Mouse (Mus musculus) MEL (cell line): ENCODE measurements around the gene Olfr452. TPM values are rescaled to one million over a fixed set of nuclear protein-coding genes. Genes with fewer than 3 reads are reported as not detected.

Experiments
- DNase-seq: peaks from one replicate; pipeline ENCODE4 v3.0.0; 2011; ENCODE audit warnings: low read depth, low spot score
- H3K27ac ChIP-seq: 2 replicates; pipeline ENCODE4 v1.5.1; 2012; ENCODE audit warnings: low read depth, mild to moderate bottlenecking, control low read depth, low read length, moderate library complexity; ENCODE audit not compliant: control insufficient read depth
- H3K27me3 ChIP-seq, 2 experiments: fragments of 150-350 bp in 1 of 2; sonication (generic) in 1 of 2; 2 replicates each; pipeline ENCODE4 v1.6.1; 2012; ENCODE audit warnings: low read length in 2 of 2, mild to moderate bottlenecking in 2 of 2, improper control_type of control experiment in 1 of 2, moderate library complexity in 1 of 2; ENCODE audit not compliant: insufficient read depth in 2 of 2, control insufficient read depth in 1 of 2
- H3K36me3 ChIP-seq, 2 experiments: 2 replicates each; pipeline ENCODE4 v1.6.1; 2012 to 2014; ENCODE audit warnings: low read length in 2 of 2, improper control_type of control experiment in 1 of 2, inconsistent platforms in 1 of 2, mild to moderate bottlenecking in 1 of 2; ENCODE audit not compliant: insufficient read depth in 2 of 2, control insufficient read depth in 1 of 2
- H3K4me1 ChIP-seq, 2 experiments: fragments of 150-350 bp in 1 of 2; sonication (generic) in 1 of 2; 2 replicates each; pipeline ENCODE4 v1.6.1; 2012; ENCODE audit warnings: low read length in 2 of 2, improper control_type of control experiment in 1 of 2, mild to moderate bottlenecking in 1 of 2; ENCODE audit not compliant: insufficient read depth in 2 of 2, control insufficient read depth in 1 of 2
- H3K4me3 ChIP-seq, 2 experiments: fragments of 150-350 bp in 1 of 2; sonication (generic) in 1 of 2; 2 replicates each; pipeline ENCODE4 v1.5.1; 2012; ENCODE audit warnings: low read depth in 2 of 2, low read length in 2 of 2, mild to moderate bottlenecking in 2 of 2, moderate library complexity in 2 of 2, control low read depth in 1 of 2, improper control_type of control experiment in 1 of 2; ENCODE audit not compliant: control insufficient read depth in 1 of 2, insufficient read depth in 1 of 2
- H3K79me2 ChIP-seq: 2 replicates; pipeline ENCODE4 v1.6.1; 2012; ENCODE audit warnings: mild to moderate bottlenecking, low read length, moderate library complexity; ENCODE audit not compliant: control insufficient read depth, poor library complexity, insufficient read depth
- H3K9ac ChIP-seq: 2 replicates; pipeline ENCODE4 v1.6.1; 2012; ENCODE audit warnings: low read depth, mild to moderate bottlenecking, control low read depth, low read length, moderate library complexity; ENCODE audit not compliant: control insufficient read depth, poor library complexity, severe bottlenecking
- H3K9me3 ChIP-seq: fragments of 150-350 bp; sonication (generic); replicated peaks from 2 replicates; pipeline ENCODE4 v1.6.1; 2012; ENCODE audit warnings: mild to moderate bottlenecking, low read length, improper control_type of control experiment, moderate library complexity; ENCODE audit not compliant: insufficient read depth
- BHLHE40 ChIP-seq: IDR thresholded peaks from 2 replicates; pipeline ENCODE4 v1.6.1; 2012; ENCODE audit warnings: low read depth, mild to moderate bottlenecking, inconsistent platforms, low read length, improper control_type of control experiment, borderline replicate concordance
- CHD2 ChIP-seq: IDR thresholded peaks from 2 replicates; pipeline ENCODE4 v1.6.1; 2011; ENCODE audit warnings: low read length, improper control_type of control experiment
- CTCF ChIP-seq, 3 experiments: IDR thresholded peaks in 2 of 3; conservative IDR thresholded peaks in 1 of 3; 2 replicates each; pipeline ENCODE4 v1.5.1; 2011 to 2012; ENCODE audit warnings: low read length in 3 of 3, low read depth in 2 of 3, mild to moderate bottlenecking in 2 of 3, improper control_type of control experiment in 1 of 3, inconsistent platforms in 1 of 3, mixed read lengths in 1 of 3, moderate library complexity in 1 of 3; ENCODE audit not compliant: control insufficient read depth in 1 of 3, insufficient read depth in 1 of 3, poor library complexity in 1 of 3, severe bottlenecking in 1 of 3
- E2F4 ChIP-seq: IDR thresholded peaks from 2 replicates; pipeline ENCODE4 v1.6.1; 2011; ENCODE audit warnings: low read depth, low read length, improper control_type of control experiment, borderline replicate concordance
- ETS1 ChIP-seq: IDR thresholded peaks from 2 replicates; pipeline ENCODE4 v1.6.1; 2012; ENCODE audit warnings: low read depth, mild to moderate bottlenecking, inconsistent platforms, low read length, improper control_type of control experiment, moderate library complexity
- GABPA ChIP-seq: IDR thresholded peaks from 2 replicates; pipeline ENCODE4 v1.6.1; 2012; ENCODE audit warnings: low read depth, mild to moderate bottlenecking, inconsistent platforms, low read length, improper control_type of control experiment, moderate library complexity
- HCFC1 ChIP-seq: IDR thresholded peaks from 2 replicates; pipeline ENCODE4 v1.6.1; 2012; ENCODE audit warnings: low read depth, mild to moderate bottlenecking, inconsistent platforms, low read length, improper control_type of control experiment, moderate library complexity
- JUND ChIP-seq: IDR thresholded peaks from 2 replicates; pipeline ENCODE4 v1.6.1; 2011; ENCODE audit warnings: low read depth, mild to moderate bottlenecking, improper control_type of control experiment, low read length
- MAFK ChIP-seq: IDR thresholded peaks from 2 replicates; pipeline ENCODE4 v1.6.1; 2011; ENCODE audit warnings: low read depth, mild to moderate bottlenecking, low read length, improper control_type of control experiment, borderline replicate concordance
- MAZ ChIP-seq: IDR thresholded peaks from 2 replicates; pipeline ENCODE4 v1.6.1; 2012; ENCODE audit warnings: low read depth, mild to moderate bottlenecking, inconsistent platforms, low read length, improper control_type of control experiment
- MXI1 ChIP-seq: IDR thresholded peaks from 2 replicates; pipeline ENCODE4 v1.6.1; 2011; ENCODE audit warnings: mild to moderate bottlenecking, low read depth, low read length, improper control_type of control experiment
- MYC ChIP-seq: IDR thresholded peaks from 2 replicates; pipeline ENCODE4 v1.6.1; 2011; ENCODE audit warnings: low read depth, mild to moderate bottlenecking, low read length, improper control_type of control experiment, moderate library complexity
- POLR2AphosphoS2 ChIP-seq: IDR thresholded peaks from 2 replicates; pipeline ENCODE4 v1.6.1; 2011; ENCODE audit warnings: low read length, improper control_type of control experiment
- POLR2AphosphoS5 ChIP-seq: IDR thresholded peaks from 2 replicates; pipeline ENCODE4 v1.6.1; 2012; ENCODE audit warnings: low read depth, borderline replicate concordance, mild to moderate bottlenecking, inconsistent platforms, low read length, moderate library complexity, mixed read lengths
- RAD21 ChIP-seq: IDR thresholded peaks from 2 replicates; pipeline ENCODE4 v1.6.1; 2011; ENCODE audit warnings: mild to moderate bottlenecking, low read depth, low read length, improper control_type of control experiment
- RCOR1 ChIP-seq: IDR thresholded peaks from 2 replicates; pipeline ENCODE4 v1.6.1; 2012; ENCODE audit warnings: low read depth, mild to moderate bottlenecking, inconsistent platforms, low read length, improper control_type of control experiment
- SMC3 ChIP-seq: IDR thresholded peaks from 2 replicates; pipeline ENCODE4 v1.6.1; 2011; ENCODE audit warnings: low read depth, low read length, improper control_type of control experiment
- TAL1 ChIP-seq: IDR thresholded peaks from 2 replicates; pipeline ENCODE4 v1.6.1; 2012; ENCODE audit warnings: mild to moderate bottlenecking, inconsistent platforms, low read length, moderate library complexity, mixed read lengths
- USF1 ChIP-seq: IDR thresholded peaks from 2 replicates; pipeline ENCODE4 v1.6.1; 2014; ENCODE audit warnings: low read depth, mild to moderate bottlenecking, inconsistent platforms, low read length, improper control_type of control experiment, moderate library complexity
- USF2 ChIP-seq, 2 experiments: IDR thresholded peaks; 2 replicates each; pipeline ENCODE4 v1.6.1; 2011 to 2012; ENCODE audit warnings: improper control_type of control experiment in 2 of 2, low read length in 2 of 2, borderline replicate concordance in 1 of 2, inconsistent platforms in 1 of 2, low read depth in 1 of 2, mild to moderate bottlenecking in 1 of 2; ENCODE audit not compliant: insufficient read depth in 1 of 2
- ZKSCAN1 ChIP-seq: IDR thresholded peaks from 2 replicates; pipeline ENCODE4 v1.6.1; 2012; ENCODE audit warnings: low read depth, mild to moderate bottlenecking, inconsistent platforms, low read length, improper control_type of control experiment, moderate library complexity
- polyA plus RNA-seq, 2 experiments: library from polyadenylated mRNA; stranded (reverse) in 1 of 2; unstranded in 1 of 2; fragments of >175 nt in 1 of 2; fragments of >200 nt in 1 of 2; gene quantifications; 2 replicates each; pipeline versions ENCODE4 v1.2.1 to v1.2.4; 2012; ENCODE audit warnings: low replicate concordance in 2 of 2, low read depth in 1 of 2; ENCODE audit not compliant: insufficient read length in 2 of 2, insufficient read depth in 1 of 2, missing spikeins in 1 of 2
- total RNA-seq: library from RNA; depleted of rRNA; stranded (reverse); fragments of 300-350 nt; gene quantifications from 2 replicates; pipeline ENCODE4 v1.2.3, GENCODE M21; 2012

Olfr452 gene
- total and polyA plus RNA-seq, 3 experiments, result not detected

DNA sequence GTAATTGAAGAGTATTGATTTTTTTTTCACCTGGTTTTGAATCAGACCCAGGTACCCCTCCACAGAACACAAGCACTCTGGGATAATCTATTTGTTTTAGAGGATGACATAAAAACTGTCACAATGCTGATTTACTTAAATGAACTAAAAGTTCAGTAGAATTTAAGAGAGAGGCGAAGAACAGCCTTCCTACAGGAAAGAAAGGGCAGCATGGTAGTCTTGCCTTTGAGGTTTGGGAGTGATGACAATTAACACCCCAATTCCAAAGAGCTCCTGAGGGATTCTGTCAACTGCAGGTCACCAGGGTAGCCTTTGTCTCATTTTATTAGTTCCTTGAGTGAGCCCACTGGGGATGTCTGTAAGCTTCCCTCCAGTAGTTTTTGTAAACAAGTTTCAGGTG lies 28.8 kb upstream of the Olfr452 start, which contains the start of gene Olfr38:
Gene Olfr38, plus strand, starts transcription at position 301 of the 400 bp plus-strand sequence.
- no peak within 1 kb of the TSS for H3K4me3 ChIP-seq
- DNase-seq, result no peak
- H3K27ac ChIP-seq, result no peak within 1 kb of the TSS
- no peaks in the 10 kb centered on the region for H3K4me1 ChIP-seq
- no peaks in the 10 kb centered on the region for H3K36me3 ChIP-seq
- H3K27me3 ChIP-seq, result no peaks in the 10 kb centered on the region
- no peaks in the 10 kb centered on the region for H3K9me3 ChIP-seq
- H3K9ac ChIP-seq, result no peak within 1 kb of the TSS
- TF ChIP-seq MYC (no peak), HCFC1 (no peak)
- no peaks in the 10 kb centered on the region for H3K79me2 ChIP-seq

DNA sequence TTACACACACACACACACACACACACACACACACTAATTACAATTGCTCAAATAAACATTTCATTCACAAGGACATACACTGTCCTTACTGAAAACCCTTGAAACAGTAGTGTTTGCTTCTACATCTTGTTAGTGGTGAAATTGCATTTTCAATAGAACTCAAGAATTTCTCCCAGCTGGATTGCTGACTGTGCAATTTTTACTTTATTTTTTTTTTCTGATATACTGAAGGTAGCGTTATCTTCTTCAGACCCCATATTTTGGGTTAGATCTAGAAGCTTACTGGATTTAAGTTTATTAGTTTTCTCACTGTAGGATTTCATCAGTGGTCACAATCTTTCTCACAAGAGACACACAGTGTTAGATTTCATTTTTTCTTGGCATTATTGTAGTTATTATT lies 7.8 kb upstream of the Olfr452 start:
- no peak overlapping the region for H3K27ac ChIP-seq
- no peaks in the 10 kb centered on the region for H3K36me3 ChIP-seq
- no peaks in the 10 kb centered on the region for H3K4me1 ChIP-seq
- H3K4me3 ChIP-seq, result no peak overlapping the region
- no peaks in the 10 kb centered on the region for H3K9me3 ChIP-seq
- DNase-seq, result no peak
- TF ChIP-seq JUND, result no peak
- no peak for TF ChIP-seq POLR2AphosphoS5
- TF ChIP-seq CHD2, result no peak
- TF ChIP-seq ZKSCAN1, result no peak
- peak; percentile 38; the same call in 1 of the 2 replicates for TF ChIP-seq MAFK
- H3K27me3 ChIP-seq, result no peaks in the 10 kb centered on the region
- no peak overlapping the region for H3K9ac ChIP-seq
- no peaks in the 10 kb centered on the region for H3K79me2 ChIP-seq

DNA sequence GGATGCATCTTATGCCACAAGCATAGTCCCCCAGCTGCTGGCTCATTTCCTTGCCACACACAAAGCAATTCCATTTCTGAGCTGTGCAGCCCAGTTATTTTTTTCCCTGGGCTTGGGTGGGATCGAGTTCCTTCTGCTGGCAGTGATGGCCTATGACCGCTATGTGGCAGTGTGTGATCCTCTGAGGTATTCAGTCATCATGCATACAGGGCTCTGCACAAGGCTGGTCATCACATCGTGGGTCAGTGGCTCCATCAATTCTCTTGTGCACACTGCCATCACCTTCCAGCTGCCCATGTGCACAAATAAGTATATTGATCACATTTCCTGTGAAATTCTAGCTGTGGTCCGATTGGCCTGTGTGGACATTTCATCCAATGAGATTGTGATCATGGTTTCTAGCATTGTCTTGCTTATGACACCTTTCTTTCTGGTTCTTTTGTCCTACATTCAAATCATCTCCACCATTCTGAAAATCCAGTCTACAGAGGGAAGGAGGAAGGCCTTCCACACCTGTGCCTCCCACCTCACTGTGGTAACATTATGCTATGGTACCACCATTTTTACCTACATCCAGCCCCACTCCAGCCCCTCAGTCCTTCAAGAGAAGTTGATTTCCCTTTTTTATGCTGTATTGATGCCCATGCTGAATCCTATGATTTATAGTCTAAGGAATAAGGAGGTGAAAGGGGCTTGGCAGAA lies 5.5 kb downstream of the Olfr452 start:
- H3K9ac ChIP-seq, result no peak overlapping the region
- TF ChIP-seq HCFC1 (no peak), MXI1 (no peak), ETS1 (no peak), E2F4 (no peak), ZKSCAN1 (no peak), USF2 (IDR thresholded peaks at IDR 0.05; ENCODE audit: borderline replicate concordance in 1 of 2, insufficient read depth in 1 of 2, low read depth in 1 of 2, low read length in 2 of 2) (no peak), USF1 (no peak), POLR2AphosphoS5 (no peak), BHLHE40 (no peak), RAD21 (no peak), TAL1 (no peak), GABPA (no peak), SMC3 (no peak), MAZ (no peak), RCOR1 (no peak), CTCF (IDR thresholded peaks at IDR 0.05 in 2 of 3, conservative IDR thresholded peaks at IDR 0.05 in 1 of 3; ENCODE audit: control insufficient read depth in 1 of 3, insufficient read depth in 1 of 3, low read depth in 2 of 3, low read length in 3 of 3, poor library complexity in 1 of 3, severe bottlenecking in 1 of 3) (no peak), POLR2AphosphoS2 (no peak)
- H3K36me3 ChIP-seq, result no peaks in the 10 kb centered on the region

More for the DNA sequence above, 5.5 kb downstream of the Olfr452 start:
- H3K27ac ChIP-seq, result no peak overlapping the region
- H3K79me2 ChIP-seq, result no peaks in the 10 kb centered on the region
- no peaks in the 10 kb centered on the region for H3K27me3 ChIP-seq
- H3K4me3 ChIP-seq, result no peak overlapping the region
- no peaks in the 10 kb centered on the region for H3K4me1 ChIP-seq
- H3K9me3 ChIP-seq, result no peaks in the 10 kb centered on the region
- DNase-seq, result no peak
